Mouse (Mus musculus) thymus, adult 2 months (tissue): ENCODE measurements around the gene S100pbp.

ENCODE experiments used
- CTCF ChIP-seq: fragments of 200-500 bp; IDR thresholded peaks from 2 replicates; pipeline ENCODE4 v1.5.1; 2012; ENCODE audit warnings: mild to moderate bottlenecking, control low read depth, low read length, moderate library complexity, borderline replicate concordance; ENCODE audit not compliant: control insufficient read depth, poor library complexity, insufficient read depth; ENCODE audit errors: extremely low read depth
- POLR2A ChIP-seq: fragments of 200-500 bp; IDR thresholded peaks from 2 replicates; pipeline ENCODE4 v1.6.1; 2012; ENCODE audit warnings: mild to moderate bottlenecking, low read length, control low read depth, moderate library complexity; ENCODE audit not compliant: control insufficient read depth, poor library complexity, insufficient read depth; ENCODE audit errors: extremely low read depth

GRCm38 (mm10) chr4:129120520-129121445, 68.7 kb downstream of the S100pbp start:
- TF ChIP-seq CTCF (0 out of 2 replicates have a peak, but pooled peaks have one; percentile 18), POLR2A (no peak)
